Mouse (Mus musculus): Measurements from ENCODE around the gene Znrf2. TPM values are rescaled to one million over a fixed set of nuclear protein-coding genes. Genes with fewer than 3 reads are reported as not detected.

Znrf2 gene
- total RNA-seq, 1 experiment from 2014 or later, result 62.5 TPM

GRCm38 (mm10) chr6:54906053-54907040, 89.6 kb downstream of the Znrf2 start:
- no peak for ATAC-seq (replicated peaks; ENCODE audit: low read depth, poor library complexity, severe bottlenecking)

GRCm38 (mm10) chr6:54914977-54915376, 98.3 kb downstream of the Znrf2 start:
- ATAC-seq (replicated peaks; ENCODE audit: low read depth, poor library complexity, severe bottlenecking), result no peak

- ATAC-seq (replicated peaks; ENCODE audit: low read depth, poor library complexity, severe bottlenecking), result peak; percentile 68
These were observed 99.4 kb downstream of the Znrf2 start for GRCm38 (mm10) chr6:54916163-54916562.

GRCm38 (mm10) chr6:54916941-54917340, 100.2 kb downstream of the Znrf2 start:
- ATAC-seq (replicated peaks; ENCODE audit: low read depth, poor library complexity, severe bottlenecking), result no peak

- peak; percentile 82 for ATAC-seq (replicated peaks; ENCODE audit: low read depth, poor library complexity, severe bottlenecking)
These were observed 100.8 kb downstream of the Znrf2 start for GRCm38 (mm10) chr6:54917523-54917922.

- ATAC-seq (replicated peaks; ENCODE audit: low read depth, poor library complexity, severe bottlenecking), result no peak
These were observed 101.8 kb downstream of the Znrf2 start for GRCm38 (mm10) chr6:54918521-54918920.

- no peak for ATAC-seq (replicated peaks; ENCODE audit: low read depth, poor library complexity, severe bottlenecking)
These were observed 107.8 kb downstream of the Znrf2 start for GRCm38 (mm10) chr6:54924538-54924937.

GRCm38 (mm10) chr6:54925736-54926440, 109.2 kb downstream of the Znrf2 start:
- peak; percentile 89 for ATAC-seq (replicated peaks; ENCODE audit: low read depth, poor library complexity, severe bottlenecking)

GRCm38 (mm10) chr6:54926899-54927298, 110.2 kb downstream of the Znrf2 start:
- ATAC-seq (replicated peaks; ENCODE audit: low read depth, poor library complexity, severe bottlenecking), result no peak

GRCm38 (mm10) chr6:54927946-54928345, 111.2 kb downstream of the Znrf2 start:
- ATAC-seq (replicated peaks; ENCODE audit: low read depth, poor library complexity, severe bottlenecking), result no peak

GRCm38 (mm10) chr6:54931641-54932040, 114.9 kb downstream of the Znrf2 start:
- ATAC-seq (replicated peaks; ENCODE audit: low read depth, poor library complexity, severe bottlenecking), result no peak

GRCm38 (mm10) chr6:54932526-54932925, 115.8 kb downstream of the Znrf2 start:
- ATAC-seq (replicated peaks; ENCODE audit: low read depth, poor library complexity, severe bottlenecking), result no peak

- no peak for ATAC-seq (replicated peaks; ENCODE audit: low read depth, poor library complexity, severe bottlenecking)
These were observed 116.5 kb downstream of the Znrf2 start for GRCm38 (mm10) chr6:54933216-54933615.

- ATAC-seq (replicated peaks; ENCODE audit: low read depth, poor library complexity, severe bottlenecking), result peak; percentile 74
These were observed 117.2 kb downstream of the Znrf2 start for GRCm38 (mm10) chr6:54933866-54934265.

- ATAC-seq (replicated peaks; ENCODE audit: low read depth, poor library complexity, severe bottlenecking), result peak; percentile 27; the same call in 1 of the 2 replicates
These were observed 117.6 kb downstream of the Znrf2 start for GRCm38 (mm10) chr6:54934313-54934712.

GRCm38 (mm10) chr6:54934930-54935329, 118.2 kb downstream of the Znrf2 start:
- no peak for ATAC-seq (replicated peaks; ENCODE audit: low read depth, poor library complexity, severe bottlenecking)

- peak; percentile 50 for ATAC-seq (replicated peaks; ENCODE audit: low read depth, poor library complexity, severe bottlenecking)
These were observed 119.8 kb downstream of the Znrf2 start for GRCm38 (mm10) chr6:54936496-54936895.

- ATAC-seq (replicated peaks; ENCODE audit: low read depth, poor library complexity, severe bottlenecking), result peak; percentile 42
These were observed 122.9 kb downstream of the Znrf2 start for GRCm38 (mm10) chr6:54939631-54940030.

GRCm38 (mm10) chr6:54940126-54940525, 123.4 kb downstream of the Znrf2 start:
- no peak for ATAC-seq (replicated peaks; ENCODE audit: low read depth, poor library complexity, severe bottlenecking)

- ATAC-seq (replicated peaks; ENCODE audit: low read depth, poor library complexity, severe bottlenecking), result no peak; the same call in 1 of the 2 replicates
These were observed 124.4 kb downstream of the Znrf2 start for GRCm38 (mm10) chr6:54941149-54941548.

Data from common myeloid progenitor, adult 5-6 weeks (primary cell).